Mouse (Mus musculus): Measurements from ENCODE around the gene Iffo2. TPM values are rescaled to one million over a fixed set of nuclear protein-coding genes. Genes with fewer than 3 reads are reported as not detected.

Iffo2 gene
- polyA plus RNA-seq, 1 experiment, result 0.09 TPM

DNA sequence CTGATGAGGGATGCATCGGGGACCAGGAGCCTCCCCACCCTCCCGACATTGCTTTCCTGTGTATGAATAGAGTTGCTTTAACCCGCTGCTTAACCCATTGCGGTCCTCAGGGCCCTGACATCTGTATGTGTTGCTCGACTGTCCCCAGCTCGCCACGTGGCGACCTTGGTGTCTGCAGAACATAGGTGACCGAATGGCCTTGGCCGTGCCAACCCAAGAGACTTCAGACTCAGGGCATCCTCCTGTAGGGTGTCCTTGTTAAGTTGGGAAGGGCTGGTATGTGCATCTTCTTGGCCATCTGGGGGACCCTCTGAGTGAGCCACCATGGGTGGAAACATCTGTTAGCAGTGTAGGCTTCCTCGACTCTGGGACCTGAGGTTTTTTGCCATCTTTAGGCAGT is 74.9 kb downstream of the Iffo2 start:
- no peak for TF ChIP-seq GATA1 (IDR thresholded peaks at IDR 0.05; ENCODE audit: low read length)

DNA sequence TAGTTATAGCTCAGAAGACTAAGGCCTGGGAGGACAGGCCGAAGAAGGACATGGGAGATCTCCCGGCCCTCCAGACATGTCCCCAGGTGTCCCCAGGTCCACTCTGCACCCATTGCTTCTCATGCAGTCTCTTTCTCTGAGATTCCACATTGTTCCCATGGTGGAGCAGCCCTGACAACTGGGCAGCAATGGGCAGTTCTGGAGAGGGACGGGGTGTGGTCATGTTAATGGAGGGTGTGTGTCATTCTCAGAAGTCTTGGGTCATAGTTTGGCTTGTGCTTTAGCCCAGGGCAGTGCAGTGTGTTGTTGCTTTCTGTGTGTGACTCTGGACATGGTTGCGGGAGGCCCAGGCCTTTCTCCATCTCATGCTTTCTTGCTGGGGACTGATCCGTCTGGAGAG is 76.4 kb downstream of the Iffo2 start:
- no peak for TF ChIP-seq GATA1 (IDR thresholded peaks at IDR 0.05; ENCODE audit: low read length)

DNA sequence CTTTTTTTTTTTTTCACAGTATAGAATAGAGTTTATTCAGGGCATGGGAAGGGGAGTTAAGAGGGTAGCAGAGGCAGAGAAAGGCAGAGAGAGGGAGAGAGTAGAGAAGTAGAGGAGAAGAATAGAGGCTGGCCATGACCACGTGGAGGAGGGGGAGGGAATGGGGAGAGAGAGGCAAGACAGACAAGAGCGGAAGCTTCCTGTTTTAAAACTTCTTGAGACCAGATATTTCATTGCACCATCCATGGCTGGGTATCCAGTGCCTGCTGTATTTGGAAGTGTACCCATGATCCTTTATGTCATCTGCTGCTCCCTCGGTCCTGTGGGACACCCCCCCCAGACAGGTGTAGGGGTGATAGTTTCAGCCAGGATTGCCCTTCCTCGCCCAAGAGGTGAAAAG is 78.6 kb downstream of the Iffo2 start:
- no peak for TF ChIP-seq GATA1 (IDR thresholded peaks at IDR 0.05; ENCODE audit: low read length)

DNA sequence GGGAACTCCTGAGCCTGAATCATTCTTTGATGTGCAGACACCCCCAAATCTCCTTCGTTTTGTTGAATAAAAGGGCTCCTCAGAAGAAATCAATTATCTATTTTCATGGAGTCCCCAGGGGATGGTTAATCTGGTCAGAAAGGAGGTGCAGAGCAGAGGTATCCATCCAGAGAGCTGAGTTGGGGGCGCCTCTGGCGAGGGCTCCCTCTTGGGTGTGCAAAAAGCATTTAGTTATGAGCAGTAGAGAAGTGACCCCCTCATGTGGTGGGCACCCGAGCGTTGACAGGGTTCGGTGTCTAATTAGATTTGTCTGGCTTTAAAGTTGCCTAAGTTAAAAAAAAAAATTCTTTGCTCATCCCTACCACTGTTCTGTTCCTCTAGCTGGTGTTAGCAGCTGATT is 80.6 kb downstream of the Iffo2 start:
- TF ChIP-seq GATA1 (IDR thresholded peaks at IDR 0.05; ENCODE audit: low read length), result no peak

DNA sequence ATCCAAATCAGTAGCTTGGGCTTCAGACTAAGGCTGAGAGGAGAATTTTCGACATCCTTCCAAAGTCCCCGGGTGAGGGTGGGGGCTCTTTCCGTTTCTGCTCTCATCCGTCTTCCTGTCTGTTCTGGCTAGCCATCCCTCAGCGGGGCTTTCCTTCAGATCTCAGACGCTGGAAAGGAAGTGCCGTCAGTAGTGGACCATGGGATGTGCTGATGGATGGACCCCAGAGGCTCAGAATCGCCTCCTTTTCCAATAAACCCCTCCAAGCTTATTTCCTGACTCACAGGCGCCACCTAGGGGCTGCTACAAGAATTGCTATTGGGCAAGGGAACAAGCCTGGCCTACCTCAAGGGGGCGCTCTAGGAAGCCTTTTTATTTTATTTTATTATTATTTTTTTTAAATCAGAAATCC is 81.2 kb downstream of the Iffo2 start:
- no peak for TF ChIP-seq GATA1 (IDR thresholded peaks at IDR 0.05; ENCODE audit: low read length)

DNA sequence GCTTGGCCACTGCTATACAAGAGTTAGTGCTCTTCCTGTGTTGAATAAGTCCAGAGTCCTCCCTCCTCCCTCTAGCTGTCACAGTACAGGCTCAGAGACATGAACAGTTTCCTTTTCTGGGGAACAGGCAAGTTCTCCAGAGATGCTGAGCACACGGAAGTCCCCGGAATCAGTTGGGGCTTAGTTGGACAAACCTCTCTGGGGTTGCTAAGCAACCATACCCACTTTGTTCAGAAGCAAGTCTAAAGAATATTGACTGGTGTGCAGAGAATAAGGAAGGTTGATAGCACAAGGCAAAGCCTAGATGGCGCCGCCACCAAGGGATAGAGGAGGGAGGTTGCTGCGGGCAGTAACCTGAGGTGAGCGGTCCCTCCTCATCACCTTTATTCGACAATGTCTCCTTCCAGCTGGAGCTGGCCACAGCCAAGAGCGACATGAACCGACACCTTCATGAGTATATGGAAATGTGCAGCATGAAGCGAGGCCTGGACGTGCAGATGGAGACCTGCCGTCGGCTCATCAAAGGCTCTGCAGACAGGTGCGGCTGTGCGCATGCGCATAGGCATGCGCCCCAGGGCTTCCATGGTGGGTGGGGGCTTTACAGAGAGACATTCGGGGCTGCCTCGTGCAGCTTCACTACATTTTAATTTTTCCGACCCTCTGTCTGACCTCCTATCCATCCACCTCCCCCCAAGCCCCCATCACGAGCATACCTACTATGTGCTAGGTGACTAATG is 84.3 kb downstream of the Iffo2 start:
- no peak for TF ChIP-seq GATA1 (IDR thresholded peaks at IDR 0.05; ENCODE audit: low read length)

DNA sequence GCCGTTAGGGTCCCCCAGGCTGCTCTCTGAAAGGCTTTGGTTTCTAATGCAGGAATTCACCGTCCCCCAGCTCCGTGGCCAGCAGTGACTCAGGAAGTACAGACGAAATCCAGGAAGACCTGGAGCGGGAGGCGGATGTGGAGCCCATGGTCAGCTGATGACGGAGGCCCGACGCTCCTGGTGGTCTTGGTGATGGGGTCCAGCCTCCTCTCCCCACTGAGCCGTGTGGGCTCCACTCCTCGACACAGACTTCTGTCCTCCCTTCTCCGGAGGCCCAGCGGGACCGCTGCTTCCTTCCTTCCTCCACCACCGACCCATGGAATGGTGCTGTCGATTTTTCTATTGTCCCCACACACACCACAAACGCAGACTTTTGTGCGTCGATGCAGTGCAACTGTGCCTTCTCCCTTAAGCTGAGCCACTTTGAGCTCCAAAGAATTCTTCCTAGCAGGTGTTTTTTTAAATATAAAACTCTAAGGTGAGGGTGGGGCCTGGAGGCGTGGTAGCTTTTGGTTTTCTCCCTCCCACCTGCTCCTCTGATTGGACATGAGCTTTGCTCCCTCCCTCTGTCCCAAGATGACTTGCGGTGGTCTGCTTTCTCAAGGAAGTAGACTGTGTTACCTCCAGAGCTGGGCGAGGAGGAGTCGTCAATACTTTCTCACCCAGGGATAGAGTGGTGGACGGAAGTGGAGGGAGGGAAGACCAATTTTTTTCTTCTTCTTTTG is 86.1 kb downstream of the Iffo2 start:
- no peak for TF ChIP-seq GATA1 (IDR thresholded peaks at IDR 0.05; ENCODE audit: low read length)

DNA sequence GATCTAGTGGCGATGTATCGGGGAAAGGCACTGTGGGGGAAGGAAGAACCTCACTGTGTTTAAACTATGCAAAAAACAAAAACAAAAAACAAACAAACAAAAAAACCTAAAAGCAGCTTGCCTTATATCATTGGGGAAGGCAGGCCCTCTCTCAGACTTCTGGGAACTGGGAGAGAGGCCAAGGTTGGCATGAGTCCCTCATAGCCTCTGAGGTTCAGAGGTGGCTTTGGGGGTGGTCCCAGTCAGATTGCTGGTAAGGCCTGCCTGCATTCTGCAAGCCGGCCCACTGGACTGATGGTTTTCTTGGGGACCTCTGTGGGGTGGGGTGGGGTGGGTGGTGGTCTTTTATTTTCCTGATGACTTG is 86.6 kb downstream of the Iffo2 start:
- TF ChIP-seq GATA1 (IDR thresholded peaks at IDR 0.05; ENCODE audit: low read length), result no peak

DNA sequence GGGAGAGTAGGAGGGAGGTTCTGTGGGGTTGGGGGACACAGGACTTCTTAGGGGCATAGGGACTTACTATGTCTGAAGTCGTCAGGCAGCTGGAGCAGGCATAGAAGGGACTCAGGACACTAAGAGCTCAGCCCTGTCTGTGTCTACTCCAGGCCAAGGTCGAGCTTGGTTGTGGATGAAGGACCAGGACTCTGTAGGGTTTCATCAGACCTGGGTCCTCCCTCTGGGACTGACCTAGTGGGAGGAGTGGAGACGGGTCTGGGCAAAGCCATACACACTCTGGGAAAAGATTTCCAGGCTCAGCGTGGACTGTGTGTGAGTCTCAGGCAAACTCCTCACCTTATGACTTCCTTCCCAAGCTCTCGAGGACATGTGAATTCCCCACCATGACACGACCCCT is 89.4 kb downstream of the Iffo2 start:
- no peak for TF ChIP-seq GATA1 (IDR thresholded peaks at IDR 0.05; ENCODE audit: low read length)

DNA sequence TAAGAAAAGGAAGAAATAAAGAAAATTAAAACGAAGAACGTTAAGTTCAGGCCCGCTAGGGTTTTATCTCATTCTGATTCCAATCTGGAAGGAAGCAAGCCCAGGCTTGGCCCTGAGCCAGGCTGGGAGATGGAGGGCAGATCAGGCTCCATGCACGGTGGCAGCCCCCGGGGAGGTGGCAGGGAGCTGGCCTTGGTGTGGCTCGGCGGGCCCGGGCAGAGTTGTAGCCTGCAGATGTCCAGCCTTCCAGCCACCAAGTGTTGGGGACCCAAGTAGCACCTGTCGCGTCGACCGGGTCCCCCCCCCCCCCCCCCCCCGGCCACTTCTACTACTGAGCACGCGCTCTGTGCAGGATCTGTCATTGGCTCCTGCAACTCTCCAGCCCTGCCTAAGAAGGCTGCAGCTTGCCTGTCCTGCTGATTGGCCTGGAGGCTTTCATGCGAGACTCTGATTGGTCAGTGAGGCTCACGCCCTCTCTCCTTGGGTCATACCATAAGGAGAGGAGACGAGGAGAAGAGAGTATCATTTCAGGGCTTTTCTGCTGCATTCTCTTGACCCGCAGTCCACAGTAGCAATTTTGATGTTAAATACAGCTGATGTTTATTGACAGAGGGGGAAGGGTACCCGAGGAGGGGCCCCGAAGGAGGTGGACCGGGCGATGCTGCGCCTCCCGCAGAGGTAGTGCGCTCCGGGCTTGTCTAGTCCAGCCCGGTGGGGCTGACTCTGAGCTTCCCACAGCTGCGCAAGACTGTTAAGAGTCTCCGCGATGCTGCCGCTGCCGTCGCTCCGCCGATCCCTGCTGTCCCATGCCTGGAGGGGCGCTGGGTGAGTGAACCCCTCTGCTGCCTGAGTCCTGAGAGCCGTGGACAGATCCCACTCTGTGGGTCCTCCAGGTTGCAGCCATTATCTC is 92.3 kb downstream of the Iffo2 start, which contains the start of gene Aldh4a1:
Aldh4a1 (plus strand) TSS at position 494 of the 910 bp plus-strand sequence.
- no peak for TF ChIP-seq GATA1 (IDR thresholded peaks at IDR 0.05; ENCODE audit: low read length)

DNA sequence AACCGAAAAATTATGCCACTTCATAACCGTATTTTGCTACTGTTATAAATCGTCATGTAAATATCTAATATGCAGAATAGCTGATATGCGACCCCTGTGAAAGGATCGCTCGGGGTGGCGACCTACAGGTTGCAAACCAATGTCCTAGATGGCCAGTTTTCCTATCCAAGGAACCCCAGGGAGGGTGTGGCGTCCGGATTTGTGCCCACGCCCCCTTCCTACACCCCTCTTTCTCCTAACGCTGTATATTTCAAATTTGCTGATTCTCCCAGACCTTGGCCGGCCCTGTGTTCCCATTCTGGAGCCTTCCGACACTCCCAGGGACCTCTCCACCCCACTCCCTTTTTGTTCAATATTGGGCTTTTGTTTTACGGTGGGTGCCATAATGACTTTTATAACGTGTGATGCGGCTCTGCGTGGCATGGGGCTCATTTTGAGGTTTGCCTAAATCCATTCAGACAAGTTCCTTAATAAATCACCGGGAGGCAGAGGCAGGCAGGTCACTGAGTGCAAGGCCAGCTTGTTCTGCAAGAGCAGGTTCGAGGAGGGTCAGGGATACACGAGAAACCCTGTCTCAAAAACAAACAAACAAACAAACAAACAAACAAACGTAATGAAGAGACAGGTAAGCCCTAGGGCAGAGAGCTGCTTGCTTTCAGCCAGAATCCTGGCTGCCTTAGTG is 93.2 kb downstream of the Iffo2 start:
- TF ChIP-seq GATA1 (IDR thresholded peaks at IDR 0.05; ENCODE audit: low read length), result no peak

DNA sequence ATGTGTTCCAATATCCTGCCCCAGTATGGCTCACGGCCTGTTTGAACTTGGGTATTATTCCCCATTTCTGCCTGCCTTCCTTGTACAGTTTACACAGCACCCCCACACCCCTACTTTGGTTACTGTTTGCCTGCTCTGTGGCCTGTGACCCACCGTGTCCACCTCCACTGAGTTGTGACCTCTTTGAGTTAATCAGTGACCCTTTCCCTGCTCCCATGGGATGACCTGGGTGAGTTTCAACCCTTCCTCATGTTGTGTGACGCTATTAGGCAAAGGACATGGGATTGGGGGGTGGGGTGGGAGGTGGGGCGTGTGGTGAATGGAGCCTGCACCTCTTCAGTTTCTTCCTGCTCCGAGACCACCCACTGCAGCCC is 93.8 kb downstream of the Iffo2 start:
- no peak for TF ChIP-seq GATA1 (IDR thresholded peaks at IDR 0.05; ENCODE audit: low read length)

DNA sequence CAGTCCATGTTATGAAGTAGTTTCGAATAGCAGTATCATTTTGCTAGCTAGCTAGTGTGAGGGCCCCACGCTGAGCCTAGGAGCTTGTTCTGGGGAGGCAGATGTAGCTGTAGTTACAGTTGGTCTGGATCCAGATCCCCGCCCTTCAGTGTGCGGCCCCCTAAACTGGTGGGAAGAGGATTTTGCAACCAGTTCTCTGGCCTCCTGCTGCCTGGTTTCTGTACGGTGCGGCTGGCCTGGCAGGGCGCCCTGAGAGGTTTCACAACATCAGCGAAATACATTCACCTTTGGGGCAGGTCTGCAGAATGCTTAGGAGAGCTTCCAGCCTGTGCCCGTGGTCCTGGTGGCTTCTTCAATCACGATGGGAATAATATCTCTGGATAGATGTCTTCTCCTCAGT is 94.4 kb downstream of the Iffo2 start:
- TF ChIP-seq GATA1 (IDR thresholded peaks at IDR 0.05; ENCODE audit: low read length), result no peak

DNA sequence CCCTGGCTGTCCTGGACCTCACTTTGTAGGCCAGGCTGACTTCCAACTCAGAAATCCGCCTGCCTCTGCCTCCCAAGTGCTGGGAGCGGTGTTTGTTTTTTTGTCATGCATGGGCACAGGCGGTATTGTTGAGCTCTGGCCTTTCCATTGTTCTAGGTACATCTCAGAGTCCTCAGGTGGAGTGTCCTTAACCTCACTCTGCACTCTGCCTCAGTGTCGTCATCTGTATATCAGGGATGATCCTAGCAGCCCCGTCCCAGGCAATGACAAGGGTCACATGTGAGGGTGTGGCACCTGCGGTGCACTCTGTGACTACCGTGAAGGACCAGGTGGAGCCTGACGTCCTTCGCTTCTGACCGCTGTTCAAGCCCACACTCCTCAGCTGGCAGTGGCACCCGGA is 97.0 kb downstream of the Iffo2 start:
- no peak for TF ChIP-seq GATA1 (IDR thresholded peaks at IDR 0.05; ENCODE audit: low read length)

DNA sequence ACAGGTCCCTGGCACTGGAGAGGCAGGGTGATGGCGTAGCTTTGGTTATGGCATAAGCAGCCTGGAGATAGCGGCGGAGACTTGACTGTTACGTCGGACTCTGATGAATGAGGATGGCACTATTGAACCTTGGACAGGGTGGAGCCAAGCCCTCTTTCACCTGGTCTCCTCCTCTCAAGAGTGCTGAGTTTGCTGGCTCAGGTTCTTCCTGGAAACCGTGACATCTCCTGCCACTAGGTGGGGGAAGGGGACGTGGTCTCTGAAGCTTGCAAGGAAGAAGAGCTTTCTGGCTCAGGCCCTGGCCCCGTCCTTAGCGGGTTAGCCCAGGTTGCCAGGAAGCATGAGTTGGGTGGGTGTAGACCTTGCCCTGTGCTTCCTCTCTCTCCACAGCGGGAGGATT is 99.8 kb downstream of the Iffo2 start:
- no peak for TF ChIP-seq GATA1 (IDR thresholded peaks at IDR 0.05; ENCODE audit: low read length)

DNA sequence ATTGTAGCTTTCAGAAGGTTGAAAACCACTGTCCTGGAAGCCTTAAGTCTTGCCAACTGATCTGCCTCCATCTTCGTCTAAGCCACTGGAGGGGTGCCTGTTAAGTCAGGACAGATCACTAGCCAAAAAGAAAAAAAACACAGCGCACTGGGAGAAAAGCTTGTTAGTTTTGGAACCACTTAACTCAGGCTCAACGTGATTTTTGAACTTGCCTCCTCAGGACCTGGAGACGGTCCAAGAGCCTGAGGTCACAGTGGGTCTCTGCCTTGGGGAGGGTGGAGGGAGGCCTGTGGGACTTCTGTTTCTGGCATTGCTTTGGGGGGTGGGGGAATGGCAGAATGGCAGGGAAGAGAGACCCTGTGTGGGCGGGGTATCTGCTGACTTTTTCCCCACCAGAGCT is 100.8 kb downstream of the Iffo2 start:
- no peak for TF ChIP-seq GATA1 (IDR thresholded peaks at IDR 0.05; ENCODE audit: low read length)

Measured in G1E-ER4 (cell line).